Mouse (Mus musculus) 416B (cell line): ENCODE measurements at regions not wholly inside any gene's neighbourhood (a gene's known extent, or its start where the extent isn't known, plus 50 kb on each side); places are given as distances from the start of the nearest gene placed in this dataset.

Experiments
- DNase-seq: peaks from one replicate; pipeline ENCODE4 v3.0.0; 2011; ENCODE audit warnings: low read depth

- no peak for DNase-seq
Measured at GRCm38 (mm10) chr9:46386333-46386732, 66.5 kb upstream of the 4931429L15Rik start.

GRCm38 (mm10) chr9:46381342-46381741 lies 61.6 kb upstream of the 4931429L15Rik start:
- DNase-seq: no peak

GRCm38 (mm10) chr9:46379453-46379852 lies 59.7 kb upstream of the 4931429L15Rik start:
- no peak for DNase-seq

GRCm38 (mm10) chr9:46378339-46378738 lies 58.6 kb upstream of the 4931429L15Rik start:
- peak; percentile 9 for DNase-seq
